Mouse (Mus musculus) liver, embryonic 14.5 days (tissue): ENCODE data around the gene Capn2.

ENCODE experiments used
- CTCF ChIP-seq: IDR thresholded peaks from 2 replicates; pipeline ENCODE4 v1.5.1; 2016; ENCODE audit warnings: antibody characterized with exemption, low read depth, control low read depth
- EP300 ChIP-seq: IDR thresholded peaks from 2 replicates; pipeline ENCODE4 v1.6.1; 2016; ENCODE audit warnings: antibody characterized with exemption, low read depth

- TF ChIP-seq CTCF (no peak), EP300 (no peak)
Observed at GRCm38 (mm10) chr1:182481646-182482295, 35.6 kb downstream of the Capn2 start.
